Mouse (Mus musculus) yolk sac, embryonic 10.5 days (tissue): ENCODE measurements around the gene Ccnl1.

Source experiments
- DNase-seq: peaks from one replicate; pipeline ENCODE4 v3.0.0-alpha.2; 2017; ENCODE audit warnings: low spot score

The Ccnl1 gene

DNA sequence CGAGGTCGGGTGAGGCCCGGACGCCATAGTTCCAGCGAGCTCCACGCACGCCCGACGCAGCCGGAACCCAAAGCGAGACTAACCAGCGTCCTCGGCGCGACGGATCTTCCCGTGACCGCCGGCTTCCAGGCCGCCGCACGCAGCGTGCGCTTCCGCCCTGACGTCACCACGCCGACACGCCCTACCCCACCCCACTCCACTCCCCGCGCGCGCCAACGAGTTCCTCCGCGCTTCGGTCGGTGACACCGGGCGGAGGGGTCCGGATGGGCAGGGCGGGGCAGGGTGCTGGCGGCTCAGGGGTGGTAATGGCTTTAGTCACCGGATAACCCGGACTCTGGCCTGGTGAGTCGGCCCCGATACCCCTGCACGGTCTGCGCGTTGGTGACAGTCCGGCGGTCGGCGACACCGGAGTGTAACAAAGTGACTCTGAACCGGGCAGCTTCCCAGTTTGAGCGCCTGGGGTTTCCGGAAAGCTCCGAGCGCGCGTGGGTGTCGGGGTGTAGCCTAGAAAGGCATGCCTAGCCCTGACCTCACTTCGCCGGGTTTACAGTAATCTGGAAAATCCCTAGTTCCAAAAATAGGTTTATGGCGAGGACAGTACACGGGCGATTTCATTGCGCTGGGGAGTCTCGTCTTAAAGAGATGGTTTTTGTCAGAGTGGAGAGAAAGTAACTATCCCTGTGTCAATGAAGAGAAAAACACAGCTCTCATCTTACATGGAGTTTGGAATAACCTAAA lies at the start of gene Ccnl1:
TSS of gene Ccnl1 (minus strand) at position 148 of the 738 bp plus-strand sequence.
- peak; percentile 94 for DNase-seq

DNA sequence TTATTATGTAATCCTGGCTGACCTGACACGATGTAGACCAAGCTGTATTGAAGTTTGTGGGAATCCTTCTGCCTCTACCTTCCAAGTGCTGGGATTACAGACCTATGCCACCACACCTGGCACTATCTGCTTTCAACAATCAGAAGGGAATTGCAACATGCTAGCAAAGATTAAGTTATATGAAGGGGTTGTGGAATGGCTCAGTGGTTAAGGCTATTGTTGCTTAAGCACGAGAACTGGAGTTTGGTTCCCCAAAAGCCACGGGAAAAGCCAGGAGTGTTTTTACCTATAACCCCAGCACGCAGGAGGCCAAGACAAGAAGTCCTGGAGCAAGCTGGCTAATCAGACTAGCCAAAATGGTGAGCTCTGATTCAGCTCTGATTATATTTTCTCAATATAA lies 46.9 kb upstream of the Ccnl1 start:
- DNase-seq = no peak

DNA sequence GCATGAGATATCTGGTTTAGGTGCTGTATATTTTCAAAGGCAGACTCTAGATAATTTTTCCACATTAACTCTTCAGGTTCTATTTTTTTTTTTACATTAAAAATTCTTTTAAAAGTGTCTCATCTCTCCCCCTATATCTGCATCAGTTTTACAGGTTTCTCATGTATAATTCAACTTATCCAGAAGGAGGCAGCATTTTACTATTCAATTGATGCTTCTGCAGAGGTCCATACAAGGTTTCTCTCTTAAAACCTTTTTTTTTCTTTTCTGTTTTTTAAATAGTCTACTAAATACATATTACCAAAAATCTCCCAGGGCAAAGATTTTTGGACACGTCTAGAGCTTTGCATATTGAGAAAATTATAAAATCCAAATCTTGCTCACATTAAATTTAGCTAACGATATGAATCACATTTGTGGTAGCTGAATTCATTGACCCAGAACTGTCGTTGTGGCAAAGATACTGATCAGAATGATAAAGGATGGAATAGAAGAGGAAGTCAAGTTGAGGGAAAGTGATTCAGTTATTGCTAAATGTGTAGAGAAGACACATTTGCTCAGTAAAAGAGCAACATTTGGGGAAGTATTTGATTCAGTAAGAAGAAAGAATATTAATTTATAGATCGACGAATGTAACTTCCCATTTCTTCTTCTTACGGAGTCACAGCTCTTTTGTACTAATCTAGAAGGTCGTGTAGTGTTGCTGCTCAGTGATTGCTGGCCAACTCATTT lies 46.3 kb upstream of the Ccnl1 start:
- DNase-seq = no peak

DNA sequence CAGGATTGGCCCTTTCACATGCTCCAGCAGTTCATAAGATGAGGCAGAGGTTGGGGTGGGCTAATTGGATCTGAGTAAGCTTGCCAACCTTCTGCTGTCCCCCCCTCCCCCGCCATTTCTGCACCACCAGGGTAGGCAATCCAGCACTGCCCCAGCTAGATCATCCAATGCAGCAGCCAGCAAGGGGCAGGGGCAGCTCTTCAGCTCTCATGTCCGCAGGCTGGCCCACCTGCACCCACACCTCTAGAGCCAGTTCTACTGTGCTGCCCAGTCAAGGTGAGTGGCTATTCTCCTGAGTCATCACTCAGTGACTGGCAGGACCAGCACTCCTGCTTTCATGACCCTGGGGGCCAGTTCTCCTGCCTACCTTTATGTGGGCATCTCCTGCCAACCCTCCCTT lies 42.4 kb upstream of the Ccnl1 start:
- DNase-seq = no peak

DNA sequence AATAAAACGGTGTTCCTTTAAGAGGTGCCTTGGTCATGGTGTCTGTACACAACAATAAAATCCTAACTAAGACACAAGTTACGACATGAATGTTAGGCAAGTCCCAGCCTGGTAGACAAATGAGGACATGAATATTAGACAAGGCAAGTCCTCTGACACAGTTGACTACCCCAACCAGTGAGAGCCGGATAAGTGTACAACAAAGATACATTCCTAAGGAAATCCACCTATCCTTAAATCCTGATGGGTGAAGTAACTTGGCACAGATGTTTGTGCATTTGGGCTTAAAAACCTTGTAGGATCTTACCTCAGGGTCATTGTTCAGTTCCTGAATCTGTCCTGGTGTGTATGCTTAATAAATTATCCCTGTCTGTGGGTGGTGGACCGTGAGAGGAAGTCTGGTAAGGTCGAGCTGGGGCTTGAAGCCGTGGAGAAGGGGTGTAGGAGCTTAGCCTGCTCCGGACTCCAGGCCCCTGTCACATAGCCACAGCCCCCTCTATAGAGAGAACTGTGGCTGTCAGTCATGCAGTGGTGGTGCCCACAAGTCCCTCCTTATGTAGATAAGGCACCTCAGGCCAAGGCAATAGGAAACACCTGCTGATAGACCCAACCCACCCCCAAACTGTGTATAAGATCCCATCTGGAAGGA lies 39.4 kb upstream of the Ccnl1 start:
- DNase-seq = no peak

DNA sequence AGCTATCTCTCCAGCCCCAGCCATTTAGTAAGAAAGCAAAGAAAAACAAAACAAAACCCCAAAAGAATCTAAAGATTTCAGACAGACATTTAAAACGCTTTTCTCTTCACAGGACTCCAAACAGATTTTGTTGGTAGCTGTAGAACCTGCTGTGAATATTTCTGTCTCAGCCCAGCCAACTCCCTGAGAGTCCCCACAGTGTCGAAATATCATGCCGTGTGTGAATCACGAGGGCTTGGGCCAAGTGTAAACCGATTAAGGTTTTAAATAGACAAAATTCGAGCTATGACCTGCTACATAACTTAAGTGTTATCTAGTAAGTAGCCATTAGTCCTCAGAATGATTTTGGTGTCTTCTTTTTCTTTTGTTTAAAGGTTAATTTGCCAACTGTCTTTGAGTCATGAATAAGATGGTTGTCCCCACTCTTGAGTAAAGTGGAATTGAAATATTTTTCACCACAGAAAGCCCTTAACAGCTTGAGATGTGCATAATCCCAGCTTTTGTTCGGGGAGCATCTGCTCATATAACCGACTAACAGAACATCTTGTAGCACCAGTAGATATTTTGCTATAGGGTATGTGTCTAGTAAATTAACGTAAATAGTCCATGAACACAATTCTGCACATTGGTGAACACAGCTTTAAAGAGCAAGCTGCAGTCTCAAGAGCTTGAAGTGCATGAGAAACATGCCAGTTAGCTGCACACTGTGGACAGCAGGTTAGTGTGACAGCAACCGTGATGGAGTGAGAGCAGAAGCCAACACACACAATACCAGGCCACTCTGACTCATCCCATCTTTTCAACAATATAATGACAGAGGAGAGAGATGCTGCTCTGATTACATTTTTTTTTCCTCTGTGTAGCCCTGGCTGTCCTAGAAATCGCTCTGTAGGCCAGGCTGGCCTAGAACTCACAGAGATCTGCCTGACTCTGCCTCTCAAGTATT lies 34.6 kb upstream of the Ccnl1 start:
- no peak for DNase-seq

DNA sequence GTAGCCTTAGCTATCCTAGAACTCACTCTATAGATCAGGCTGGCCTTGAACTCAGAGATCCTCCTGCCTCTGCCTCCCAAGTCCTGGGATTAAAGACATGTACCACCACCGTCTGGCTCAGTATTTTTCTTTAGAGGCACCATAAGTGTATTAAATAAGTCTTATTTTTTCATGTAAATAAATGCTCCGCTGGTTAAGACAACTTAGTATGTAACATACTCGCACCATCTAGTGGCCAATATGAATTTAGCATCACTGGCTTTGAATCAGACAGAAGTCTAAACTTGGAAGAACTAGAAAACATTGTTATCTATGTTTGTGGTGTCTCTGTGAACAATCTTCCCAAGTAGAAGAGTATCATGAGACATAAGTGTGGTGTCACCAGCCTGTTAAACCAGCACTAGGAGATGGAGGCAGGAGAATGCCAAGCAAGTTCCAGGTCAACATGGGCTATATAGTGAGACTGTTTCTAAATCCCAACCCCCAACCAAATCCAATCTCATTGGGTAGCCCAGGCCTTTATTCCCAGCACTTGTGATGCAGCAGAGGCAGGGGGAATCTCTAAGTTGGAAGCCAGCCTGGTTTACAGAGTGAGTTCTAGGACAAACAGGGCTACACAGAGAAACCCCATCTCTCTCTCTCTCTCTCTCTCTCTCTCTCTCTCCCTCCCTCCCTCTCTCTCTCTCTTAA lies 33.1 kb upstream of the Ccnl1 start:
- peak; percentile 19 for DNase-seq

DNA sequence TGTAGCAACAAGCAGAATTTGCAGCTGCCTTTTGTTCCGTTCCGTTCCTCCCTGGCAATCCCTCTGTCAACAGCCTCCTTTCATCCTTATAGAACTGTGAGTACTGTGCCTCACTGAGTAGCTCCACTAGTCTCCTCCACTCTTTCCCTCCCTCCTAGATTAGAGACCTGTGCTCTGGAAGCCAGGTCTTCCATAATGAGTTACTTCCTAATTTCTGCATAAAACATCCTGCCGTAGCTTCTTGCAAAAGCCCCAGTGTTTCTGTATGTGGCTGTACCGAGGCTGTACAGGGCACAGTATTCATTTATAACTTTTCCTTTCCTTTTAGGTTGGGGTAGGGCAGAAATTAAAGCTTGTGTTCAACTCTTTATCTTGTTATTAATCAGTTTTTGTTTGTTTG lies 32.5 kb upstream of the Ccnl1 start:
- DNase-seq = no peak

DNA sequence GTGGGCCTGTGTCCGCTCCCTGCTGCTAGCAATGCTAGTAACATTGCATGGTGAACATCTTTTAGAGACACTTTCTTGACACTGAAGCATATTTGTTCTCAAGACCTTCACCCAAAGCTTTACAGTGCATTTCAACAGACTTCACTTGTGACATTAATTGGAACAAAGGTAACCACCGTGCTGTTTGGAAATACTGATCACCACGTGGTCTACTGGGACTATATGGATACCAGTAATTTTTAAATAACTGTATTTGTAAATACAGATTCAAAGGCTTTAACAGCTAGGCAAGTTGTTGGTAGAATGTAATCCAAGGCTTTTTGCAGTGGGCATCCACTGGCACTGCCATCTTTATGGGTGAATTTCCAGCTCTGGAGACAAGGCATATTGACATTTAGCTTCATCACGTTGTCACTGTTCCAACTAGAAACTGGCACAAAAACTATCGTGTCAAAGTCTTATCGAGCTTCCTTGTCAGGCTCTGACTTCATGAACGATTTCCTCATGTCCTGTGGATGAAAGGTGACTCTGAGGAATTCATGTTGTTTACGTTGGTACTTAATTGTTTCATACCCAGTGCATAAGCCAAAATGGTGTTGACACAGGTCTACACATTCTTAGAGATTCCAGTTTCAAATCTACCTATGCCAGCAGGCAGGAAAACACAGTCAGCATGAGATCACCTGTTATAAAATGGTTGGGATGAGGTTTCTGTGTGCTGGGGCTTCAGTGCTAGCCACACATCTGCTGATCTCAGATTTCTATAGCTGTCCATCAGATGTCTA lies 30.9 kb upstream of the Ccnl1 start:
- no peak for DNase-seq

DNA sequence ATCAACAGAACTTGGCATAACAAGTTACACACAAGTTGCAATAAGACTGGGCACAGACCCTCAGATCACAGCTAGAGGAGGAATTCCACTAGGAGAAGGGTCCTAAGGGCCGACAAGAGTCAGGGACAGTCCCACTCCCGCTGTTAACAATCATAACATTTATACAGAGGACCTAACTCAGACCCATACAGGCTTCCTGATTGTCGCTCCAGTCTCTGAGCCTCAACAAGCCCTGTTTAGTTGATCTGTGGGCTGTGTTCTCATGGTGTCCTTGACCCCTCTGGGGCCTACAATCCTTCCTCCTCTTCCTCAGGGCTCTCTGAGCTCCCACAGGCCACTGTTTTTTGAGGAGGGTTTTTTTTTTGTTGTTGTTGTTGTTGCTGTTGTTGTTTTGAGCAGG lies 18.2 kb upstream of the Ccnl1 start:
- DNase-seq = no peak

DNA sequence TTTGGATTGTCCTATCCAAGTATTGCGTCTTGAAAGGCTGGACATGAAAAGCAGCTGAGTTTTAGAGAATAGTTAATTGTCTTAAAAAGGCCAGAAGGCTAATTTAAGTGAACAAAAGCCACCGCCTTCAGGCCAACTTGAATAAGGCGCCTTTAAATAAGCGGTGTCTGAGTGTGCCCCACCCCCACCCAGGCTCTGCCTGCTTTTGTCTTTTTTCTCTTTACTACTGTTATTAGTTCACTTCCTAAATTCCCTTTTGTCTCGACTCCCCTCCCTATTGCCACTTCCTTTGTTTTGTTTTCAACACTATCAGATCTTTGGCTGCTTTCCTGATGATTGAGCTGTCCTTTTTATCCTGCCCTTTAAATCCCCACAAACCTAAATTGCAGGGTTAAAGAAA lies 17.3 kb upstream of the Ccnl1 start:
- DNase-seq = peak; percentile 28

DNA sequence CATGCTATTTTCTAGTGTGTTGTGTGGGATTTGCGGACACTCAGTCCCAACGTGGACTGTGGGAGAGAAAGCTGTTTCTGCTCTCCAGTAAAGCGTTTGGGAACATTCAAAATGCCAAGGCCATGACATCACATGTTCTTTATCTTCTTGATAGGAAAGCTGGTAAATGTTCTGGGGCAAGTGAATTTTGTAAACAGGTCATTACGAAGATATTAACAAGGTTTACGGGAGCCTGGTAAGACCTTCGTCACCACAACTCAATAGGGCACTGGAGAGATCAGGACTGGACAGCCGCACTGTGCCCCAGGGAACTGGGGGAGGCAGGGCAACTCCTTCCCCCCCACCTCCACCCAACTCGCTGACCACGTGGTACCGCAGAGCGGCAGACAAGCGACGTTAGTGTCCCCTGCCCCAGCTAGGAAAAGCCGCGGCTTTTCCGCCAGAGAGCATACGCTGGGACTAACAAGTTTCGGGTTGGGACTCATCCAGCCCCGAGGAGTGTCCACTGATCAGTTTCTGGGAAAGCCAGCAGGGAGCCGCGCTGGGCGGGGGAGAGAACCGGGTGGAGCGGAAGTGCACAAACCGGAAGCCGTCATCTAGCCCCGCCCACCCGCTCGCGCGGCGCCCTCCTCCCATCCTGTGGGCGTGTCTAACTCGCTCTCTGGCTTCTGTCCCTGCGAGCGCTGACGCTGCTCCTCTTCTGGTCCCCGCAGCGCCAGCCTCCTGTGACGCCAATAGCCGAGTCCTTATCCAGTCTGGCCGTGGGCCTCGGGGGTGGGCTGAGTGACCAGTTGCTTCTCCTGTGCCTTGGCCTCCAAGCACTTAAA lies 16.4 kb upstream of the Ccnl1 start:
- DNase-seq = peak; percentile 98

DNA sequence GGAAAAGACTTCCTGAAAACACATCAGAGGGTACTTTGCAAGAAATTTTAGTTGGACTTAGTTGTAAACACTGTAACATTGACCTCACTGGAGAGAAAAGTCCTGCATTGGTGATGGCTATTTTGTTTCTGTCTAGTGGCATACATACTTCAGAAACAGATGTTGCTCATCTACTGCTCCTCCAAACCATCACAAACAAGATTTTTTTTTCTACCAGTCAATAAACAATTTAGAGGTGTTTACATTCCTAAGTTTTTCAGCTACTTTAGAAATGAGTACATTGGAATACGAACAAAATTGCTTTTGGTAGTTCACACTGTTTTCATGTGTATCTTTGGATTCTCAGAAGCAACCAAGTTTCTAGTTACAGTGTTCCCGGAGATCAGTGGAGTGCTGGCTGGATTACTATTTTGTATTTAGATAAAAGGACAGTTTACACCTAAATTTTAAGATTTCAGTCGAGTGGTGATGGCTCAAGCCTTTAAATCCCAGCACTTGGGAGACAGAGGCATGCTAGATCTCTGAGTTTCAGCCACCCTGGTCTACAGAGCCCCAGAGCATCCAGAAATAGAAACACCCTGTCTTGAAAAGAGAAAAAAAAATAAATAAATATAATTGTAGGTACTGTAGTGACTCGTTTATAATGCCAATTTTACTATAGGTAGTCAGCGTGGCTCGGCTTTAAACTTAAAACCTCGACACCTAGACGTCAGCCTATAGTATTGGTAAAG lies 15.6 kb upstream of the Ccnl1 start:
- DNase-seq = no peak

DNA sequence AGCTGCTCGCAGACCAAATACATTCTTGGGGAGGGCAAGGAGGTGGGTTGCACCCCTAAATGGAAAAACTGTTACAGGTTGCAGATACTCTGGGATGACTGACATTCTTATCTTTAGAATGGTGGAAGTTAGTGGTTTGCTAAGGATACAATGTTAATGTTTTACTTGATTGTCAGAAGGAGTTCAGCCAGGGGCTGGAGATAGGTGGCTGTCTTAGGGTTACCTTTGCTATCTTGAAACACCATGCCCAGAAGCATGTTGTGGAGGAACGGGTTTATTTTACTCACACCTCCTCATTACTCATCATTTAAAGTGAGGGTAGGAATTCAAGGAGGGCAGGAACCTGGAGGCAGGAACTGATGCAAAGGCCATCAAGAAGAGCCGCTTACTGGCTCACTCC lies 11.1 kb upstream of the Ccnl1 start:
- peak; percentile 43 for DNase-seq

DNA sequence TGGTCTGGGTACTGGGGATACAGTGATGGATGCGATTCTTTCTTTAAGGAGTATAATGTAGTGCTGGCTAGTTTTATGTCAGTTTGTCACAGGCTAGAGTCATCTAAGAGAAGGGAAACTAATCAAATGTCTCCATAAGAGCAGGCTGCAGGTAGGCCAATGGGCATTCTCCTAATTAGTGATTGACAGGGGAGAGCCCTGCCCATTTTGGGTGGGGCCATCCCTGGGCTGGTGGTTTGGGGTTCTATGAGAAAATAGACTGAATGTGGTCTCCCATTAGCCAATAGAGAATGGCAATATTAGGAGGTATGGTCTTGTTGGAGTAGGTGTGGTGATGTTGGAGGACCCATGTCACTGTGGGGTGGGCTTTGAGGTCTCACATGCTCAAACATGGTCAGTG lies 8.3 kb upstream of the Ccnl1 start:
- no peak for DNase-seq

DNA sequence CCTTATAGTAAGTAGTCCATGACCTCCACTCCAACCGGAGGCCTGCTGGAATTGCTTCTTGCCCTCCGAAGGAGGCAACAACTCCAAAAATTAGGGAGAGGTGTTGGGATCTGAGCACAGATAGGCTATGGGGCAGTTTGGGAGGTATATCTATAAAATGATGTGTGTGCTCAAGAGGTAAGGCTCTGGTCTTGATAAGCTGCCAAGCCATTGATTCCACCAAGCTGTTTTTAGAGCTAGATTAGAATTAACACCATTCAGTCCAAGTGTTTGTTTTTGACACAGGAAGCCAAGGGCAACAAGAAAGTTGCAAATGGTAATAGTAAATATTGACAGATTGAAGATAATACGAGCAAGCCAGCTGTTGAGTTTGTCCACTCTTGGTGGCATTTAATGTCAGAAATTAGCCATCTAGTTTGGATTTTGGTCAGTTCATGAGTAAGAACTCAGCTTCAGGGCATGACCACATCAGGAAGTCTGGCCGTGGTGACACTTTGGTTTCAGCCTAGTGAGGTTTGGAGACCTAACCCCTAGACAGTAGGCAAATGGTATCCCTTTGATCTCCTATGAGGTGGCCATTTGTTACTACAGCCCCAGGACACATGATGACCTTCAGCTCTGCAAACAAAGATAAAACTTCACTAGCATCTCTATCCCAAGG lies 4.4 kb upstream of the Ccnl1 start:
- no peak for DNase-seq

DNA sequence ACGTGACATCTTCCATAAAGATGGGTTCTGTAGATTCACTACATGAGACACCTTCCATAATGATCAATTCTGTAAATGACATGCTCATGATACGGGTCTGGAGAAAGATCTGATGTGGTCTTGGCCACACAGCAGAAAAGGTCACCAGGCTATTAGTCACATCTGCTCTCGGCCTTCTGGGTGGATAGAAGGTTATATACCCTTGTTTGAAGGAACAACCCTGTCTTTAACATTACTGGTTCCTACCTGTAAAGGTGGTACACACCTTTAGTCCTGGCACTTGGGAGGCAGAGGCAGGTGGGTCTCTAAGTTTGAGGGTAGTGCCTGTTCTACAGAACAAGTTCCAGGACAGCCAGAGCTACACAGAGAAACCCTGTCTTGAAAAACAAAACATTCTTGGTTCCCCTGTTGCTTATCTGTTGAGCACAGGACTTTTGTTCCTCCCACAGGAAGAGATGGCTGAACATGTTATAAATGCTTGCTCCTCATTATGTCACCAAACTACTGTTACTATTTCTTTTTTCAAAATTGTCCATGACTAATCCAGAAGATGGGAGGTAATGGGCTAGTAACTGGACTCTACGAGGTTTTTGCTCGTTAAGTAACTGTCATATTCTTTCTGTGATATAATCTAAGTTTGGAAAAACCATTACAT lies 2.4 kb upstream of the Ccnl1 start:
- no peak for DNase-seq

DNA sequence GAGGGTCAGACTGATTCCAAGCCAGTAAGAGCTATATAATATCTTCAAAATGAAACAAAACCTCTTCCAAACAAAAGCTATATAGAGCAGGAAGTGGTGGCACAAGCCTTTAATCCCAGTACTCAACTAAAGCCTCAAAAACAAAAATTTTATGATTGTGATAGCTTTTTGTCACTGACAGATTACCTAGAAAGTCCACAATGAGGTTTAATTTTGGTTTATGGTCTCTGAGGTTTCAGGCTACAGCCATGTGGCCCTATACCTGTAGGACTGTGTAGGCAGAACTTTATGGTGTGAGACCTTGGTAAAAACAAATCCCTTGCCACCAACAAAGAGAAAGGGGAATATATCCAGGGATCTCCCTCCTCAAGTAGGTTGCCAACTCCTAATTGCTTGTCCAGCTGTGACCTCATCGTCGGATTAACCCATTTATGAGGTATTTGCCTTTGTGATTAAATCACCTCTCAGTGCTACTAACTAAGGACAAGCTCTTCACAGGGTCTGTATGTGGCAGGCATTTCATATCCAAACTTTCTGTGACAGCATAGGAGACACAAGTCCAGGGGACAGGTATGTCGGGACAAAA lies 1.5 kb upstream of the Ccnl1 start:
- no peak for DNase-seq
